Mouse (Mus musculus) heart, adult 8-10 months (tissue): Measurements from ENCODE around the gene Gm8947. TPM values are rescaled to one million over a fixed set of nuclear protein-coding genes. Genes with fewer than 3 reads are reported as not detected.
"Not testable (repeated sequence)": the region's sequence is repeated elsewhere in the genome, so short reads cannot be mapped to it uniquely, and the experiment has no call there.

Source experiments
- DNase-seq: peaks from one replicate; pipeline ENCODE4 v3.0.0; 2022; ENCODE audit warnings: low spot score
- total RNA-seq, 4 experiments: library from RNA; stranded (reverse); gene quantifications; 2 replicates each; pipeline ENCODE4 v1.2.4; 2022

The Gm8947 gene
- total RNA-seq, 4 experiments from 2014 or later = not detected

DNA sequence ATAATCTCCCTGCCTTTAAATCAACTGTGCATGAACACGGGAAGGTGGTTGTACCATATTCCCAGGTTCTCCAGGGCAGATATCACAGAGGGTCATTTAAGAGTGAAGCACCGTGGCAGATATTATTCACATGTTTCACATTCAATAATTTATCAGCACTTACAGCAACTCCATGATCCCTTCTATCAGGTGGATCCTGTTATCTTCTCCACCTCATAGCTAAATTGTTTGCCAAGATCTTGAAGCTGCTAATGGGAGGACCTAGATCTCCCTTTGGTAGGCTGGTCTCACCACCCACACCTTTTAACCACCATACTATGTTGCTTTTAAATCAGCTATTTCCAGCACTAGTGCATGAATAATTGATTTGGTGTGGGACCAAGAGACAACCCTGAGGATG lies 12.0 kb upstream of the Gm8947 start:
- DNase-seq = no peak

DNA sequence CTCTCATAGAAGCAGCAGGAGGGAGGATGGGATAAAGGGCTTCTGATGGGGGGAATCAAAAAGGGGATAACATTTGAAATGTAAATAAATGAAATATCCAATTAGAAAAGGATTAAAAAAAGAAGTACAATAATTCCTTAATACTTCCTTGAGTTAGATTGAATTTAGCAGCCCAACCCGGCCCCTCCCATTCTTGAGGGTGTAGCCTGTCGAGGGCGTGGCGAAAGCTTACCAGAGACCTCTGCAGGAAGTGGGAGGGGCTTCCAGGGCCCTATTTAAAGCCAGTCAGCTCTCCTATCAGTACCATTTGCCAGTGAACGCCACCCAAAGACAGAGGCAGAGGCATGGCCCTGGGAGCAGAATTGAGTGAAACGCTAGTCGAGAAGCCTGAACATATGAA lies 9.9 kb upstream of the Gm8947 start, which contains the start of gene Gm47985:
Gm47985 (plus strand) TSS at position 272 of the 400 bp plus-strand sequence.
- DNase-seq = not testable (repeated sequence)

DNA sequence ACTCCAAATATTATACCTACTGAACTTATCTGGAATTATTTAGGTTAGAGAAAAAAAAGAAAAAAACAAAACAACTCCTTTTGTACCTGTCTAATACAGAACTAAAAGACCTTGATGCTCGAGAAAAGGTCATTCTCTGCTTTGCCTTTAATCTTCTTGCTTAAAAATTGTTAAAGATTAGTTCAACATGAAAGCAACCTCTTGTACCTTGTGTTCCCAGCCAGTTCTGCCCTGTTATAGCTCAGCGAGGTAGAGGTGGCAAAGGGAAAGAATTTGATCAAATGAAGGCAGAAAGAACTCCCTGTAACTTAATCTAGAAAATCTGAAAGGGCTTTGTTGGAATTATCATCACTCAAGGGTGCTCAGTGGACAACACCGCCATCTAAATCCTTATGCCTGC lies 6.0 kb upstream of the Gm8947 start:
- DNase-seq = not testable (repeated sequence)

DNA sequence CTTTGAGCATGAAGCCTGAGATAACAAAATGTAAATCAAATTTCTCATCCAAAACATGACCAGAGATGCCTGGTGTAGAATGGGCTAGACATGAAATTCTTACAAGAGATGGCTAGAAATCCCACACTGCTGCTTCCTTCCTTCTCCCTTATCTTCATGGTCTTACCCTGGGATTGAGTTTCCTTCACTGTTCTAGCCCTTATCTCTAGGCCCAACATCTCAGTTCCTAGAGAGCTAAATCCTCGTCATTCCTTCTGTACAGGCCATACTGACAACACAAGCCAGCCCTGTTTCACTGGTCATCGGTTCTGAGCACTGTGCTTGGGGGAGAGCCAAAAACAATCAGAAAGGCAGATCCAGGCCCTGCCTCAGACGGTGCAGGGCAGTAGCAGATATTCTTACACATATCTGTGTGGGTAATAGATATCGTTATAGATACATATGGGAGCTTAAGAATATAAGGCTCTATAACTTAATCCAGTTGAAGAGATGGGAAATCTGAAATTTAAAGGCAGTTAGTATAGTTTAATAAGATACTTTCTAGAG lies 5.2 kb upstream of the Gm8947 start:
- not testable (repeated sequence) for DNase-seq

DNA sequence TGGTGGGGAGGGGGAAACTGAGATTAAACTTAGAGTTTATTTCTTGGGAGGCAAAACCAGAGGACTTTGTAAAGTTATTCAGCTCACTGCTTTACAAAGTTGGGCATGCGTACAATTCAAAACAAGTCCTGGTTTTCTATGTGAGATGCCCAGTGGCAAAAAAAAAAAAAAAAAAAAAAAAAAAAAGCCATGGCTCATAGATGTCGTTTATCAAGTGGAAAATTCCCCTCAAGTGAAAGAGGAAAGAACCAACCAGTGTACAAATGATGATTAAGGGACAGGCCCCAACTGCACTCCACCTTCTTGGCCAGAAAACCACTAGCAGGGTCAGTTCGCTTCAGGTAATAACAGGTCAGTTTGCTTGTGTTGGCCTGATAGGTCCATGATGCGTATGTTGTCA lies 3.7 kb upstream of the Gm8947 start:
- DNase-seq = no peak

DNA sequence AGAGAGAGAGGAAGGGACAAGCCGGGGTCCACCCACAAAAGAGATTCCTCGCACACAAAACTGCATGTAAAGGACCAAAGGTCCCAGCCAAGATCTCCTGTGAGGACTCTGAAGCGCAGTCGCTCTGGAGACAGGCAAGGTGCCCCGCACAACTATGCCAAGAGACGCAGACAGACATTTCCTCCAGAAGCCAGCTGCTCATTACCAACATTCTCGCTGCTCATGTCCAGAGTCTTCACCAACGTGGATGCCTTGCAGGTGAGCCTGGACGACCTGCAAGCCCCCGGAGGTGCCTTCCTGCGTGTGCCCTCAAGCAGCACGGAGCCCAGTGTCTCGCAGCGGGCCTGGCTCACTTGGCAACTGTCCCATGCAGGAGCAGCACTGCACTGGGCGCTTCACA lies 563 bp downstream of the Gm8947 start:
- DNase-seq = not testable (repeated sequence)

DNA sequence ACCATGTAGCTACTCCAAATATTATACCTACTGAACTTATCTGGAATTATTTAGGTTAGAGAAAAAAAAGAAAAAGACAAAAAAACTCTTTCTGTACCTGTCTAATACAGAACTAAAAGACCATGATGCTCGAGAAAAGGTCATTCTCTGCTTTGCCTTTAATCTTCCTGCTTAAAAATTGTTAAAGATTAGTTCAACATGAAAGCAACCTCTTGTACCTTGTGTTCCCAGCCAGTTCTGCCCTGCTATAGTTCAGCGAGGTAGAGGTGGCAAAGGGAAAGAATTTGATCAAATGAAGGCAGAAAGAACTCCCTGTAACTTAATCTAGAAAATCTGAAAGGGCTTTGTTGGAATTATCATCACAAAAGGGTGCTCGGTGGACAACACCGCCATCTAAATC lies 3.8 kb downstream of the Gm8947 start:
- DNase-seq = not testable (repeated sequence)

DNA sequence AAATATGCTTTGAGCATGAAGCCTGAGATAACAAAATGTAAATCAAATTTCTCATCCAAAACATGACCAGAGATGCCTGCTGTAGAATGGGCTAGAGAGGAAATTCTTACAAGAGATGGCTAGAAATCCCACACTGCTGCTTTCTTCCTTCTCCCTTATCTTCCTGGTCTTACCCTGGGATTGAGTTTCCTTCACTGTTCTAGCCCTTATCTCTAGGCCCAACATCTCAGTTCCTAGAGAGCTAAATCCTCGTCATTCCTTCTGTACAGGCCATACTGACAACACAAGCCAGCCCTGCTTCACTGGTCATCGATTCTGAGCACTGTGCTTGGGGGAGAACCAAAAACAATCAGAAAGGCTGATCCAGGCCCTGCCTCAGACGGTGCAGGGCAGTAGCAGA lies 4.5 kb downstream of the Gm8947 start:
- not testable (repeated sequence) for DNase-seq

DNA sequence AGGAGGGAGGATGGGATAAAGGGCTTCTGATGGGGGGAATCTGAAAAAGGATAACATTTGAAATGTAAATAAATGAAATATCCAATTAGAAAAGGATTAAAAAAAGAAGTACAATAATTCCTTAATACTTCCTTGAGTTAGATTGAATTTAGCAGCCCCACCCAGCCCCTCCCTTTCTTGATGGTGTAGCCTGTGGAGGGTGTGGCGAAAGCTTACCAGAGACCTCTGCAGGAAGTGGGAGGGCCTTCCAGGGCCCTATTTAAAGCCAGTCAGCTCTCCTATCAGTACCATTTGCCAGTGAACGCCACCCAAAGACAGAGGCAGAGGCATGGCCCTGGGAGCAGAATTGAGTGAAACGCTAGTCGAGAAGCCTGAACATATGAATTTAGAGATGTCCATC lies 5.9 kb downstream of the Gm8947 start, which contains the start of gene Gm47995:
Gm47995 (plus strand) TSS at position 329 of the 400 bp plus-strand sequence.
- DNase-seq = not testable (repeated sequence)

DNA sequence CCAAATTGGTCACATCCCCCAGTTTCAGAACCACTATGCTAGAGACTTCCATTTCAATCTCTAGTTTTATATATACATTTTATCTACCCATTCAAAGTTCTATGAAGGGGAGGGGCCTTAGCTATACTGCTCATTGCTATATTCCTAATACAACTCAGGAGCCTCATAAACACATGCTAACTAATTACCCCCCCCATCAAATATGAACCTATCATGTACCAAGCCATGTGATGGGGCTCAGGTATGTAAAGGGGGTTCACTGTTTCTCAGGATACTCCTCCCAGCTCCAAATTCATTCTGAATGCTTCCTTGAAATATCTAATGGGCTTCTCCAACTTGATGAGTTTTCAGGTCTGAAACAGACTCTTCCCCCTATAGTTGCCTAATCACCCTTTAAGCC lies 8.4 kb downstream of the Gm8947 start:
- DNase-seq = not testable (repeated sequence)

DNA sequence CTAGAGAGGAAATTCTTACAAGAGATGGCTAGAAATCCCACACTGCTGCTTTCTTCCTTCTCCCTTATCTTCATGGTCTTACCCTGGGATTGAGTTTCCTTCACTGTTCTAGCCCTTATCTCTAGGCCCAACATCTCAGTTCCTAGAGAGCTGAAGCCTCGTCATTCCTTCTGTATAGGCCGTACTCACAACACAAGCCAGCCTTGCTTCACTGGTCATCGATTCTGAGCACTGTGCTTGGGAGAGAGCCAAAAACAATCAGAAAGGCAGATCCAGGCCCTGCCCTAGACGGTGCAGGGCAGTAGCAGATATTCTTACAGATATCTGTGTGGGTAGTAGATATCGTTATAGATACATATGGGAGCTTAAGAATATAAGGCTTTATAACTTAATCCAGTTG lies 10.6 kb downstream of the Gm8947 start:
- not testable (repeated sequence) for DNase-seq

DNA sequence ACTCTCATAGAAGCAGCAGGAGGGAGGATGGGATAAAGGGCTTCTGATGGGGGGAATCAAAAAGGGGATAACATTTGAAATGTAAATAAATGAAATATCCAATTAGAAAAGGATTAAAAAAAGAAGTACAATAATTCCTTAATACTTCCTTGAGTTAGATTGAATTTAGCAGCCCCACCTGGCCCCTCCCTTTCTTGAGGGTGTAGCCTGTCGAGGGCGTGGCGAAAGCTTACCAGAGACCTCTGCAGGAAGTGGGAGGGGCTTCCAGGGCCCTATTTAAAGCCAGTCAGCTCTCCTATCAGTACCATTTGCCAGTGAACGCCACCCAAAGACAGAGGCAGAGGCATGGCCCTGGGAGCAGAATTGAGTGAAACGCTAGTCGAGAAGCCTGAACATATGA lies 11.6 kb downstream of the Gm8947 start, which contains the start of gene 3110040M04Rik:
3110040M04Rik (plus strand) TSS at position 304 of the 400 bp plus-strand sequence.
- DNase-seq = not testable (repeated sequence)

DNA sequence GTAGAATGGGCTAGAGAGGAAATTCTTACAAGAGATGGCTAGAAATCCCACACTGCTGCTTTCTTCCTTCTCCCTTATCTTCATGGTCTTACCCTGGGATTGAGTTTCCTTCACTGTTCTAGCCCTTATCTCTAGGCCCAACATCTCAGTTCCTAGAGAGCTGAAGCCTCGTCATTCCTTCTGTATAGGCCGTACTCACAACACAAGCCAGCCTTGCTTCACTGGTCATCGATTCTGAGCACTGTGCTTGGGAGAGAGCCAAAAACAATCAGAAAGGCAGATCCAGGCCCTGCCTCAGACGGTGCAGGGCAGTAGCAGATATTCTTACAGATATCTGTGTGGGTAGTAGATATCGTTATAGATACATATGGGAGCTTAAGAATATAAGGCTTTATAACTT lies 16.3 kb downstream of the Gm8947 start:
- not testable (repeated sequence) for DNase-seq

DNA sequence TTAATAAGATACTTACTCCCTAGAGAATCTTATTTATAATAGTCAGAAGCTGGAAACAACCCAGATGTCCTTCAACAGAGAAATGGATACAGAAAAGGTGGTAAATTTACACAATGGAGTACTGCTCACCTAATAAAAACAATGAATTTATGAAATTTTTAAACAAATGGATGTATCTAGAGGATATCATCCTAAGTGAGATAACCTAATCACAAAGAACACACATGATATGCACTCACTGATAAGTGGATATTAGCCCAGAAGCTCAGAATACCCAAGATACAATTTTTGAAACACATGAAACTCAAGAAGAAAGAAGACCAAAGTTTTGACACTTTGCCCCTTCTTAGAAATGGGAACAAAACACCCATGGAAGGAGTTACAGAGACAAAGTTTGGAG lies 16.8 kb downstream of the Gm8947 start:
- not testable (repeated sequence) for DNase-seq

DNA sequence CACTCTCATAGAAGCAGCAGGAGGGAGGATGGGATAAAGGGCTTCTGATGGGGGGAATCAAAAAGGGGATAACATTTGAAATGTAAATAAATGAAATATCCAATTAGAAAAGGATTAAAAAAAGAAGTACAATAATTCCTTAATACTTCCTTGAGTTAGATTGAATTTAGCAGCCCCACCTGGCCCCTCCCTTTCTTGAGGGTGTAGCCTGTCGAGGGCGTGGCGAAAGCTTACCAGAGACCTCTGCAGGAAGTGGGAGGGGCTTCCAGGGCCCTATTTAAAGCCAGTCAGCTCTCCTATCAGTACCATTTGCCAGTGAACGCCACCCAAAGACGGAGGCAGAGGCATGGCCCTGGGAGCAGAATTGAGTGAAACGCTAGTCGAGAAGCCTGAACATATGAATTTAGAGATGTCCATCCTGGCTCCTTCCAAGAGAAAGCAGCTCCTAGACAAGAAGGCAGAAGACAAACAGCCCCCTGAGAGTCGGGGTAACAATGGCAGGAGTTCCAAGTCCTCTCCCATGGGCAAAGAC lies 17.7 kb downstream of the Gm8947 start, which contains the start of gene Gm47996:
Gm47996 (plus strand) TSS at position 308 of the 532 bp plus-strand sequence.
- not testable (repeated sequence) for DNase-seq

DNA sequence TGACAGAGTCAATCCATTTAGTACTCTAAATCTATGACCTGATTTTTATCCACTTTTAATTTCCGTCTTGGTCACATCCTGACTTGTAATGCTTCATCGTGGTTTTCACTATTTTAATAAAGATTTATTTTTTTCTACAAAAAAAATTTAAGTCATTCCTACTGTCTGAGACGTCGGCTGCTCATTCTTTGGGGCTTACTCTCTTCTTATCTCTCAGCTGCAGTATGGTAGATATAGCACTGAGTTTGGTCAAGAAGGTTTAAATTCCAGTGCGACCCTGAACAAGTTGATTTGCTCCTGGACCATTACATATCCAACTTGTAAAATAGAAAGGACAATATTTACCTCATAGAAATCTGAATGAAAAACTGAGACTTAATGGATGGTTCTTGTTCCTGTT lies 19.5 kb downstream of the Gm8947 start:
- not testable (repeated sequence) for DNase-seq

DNA sequence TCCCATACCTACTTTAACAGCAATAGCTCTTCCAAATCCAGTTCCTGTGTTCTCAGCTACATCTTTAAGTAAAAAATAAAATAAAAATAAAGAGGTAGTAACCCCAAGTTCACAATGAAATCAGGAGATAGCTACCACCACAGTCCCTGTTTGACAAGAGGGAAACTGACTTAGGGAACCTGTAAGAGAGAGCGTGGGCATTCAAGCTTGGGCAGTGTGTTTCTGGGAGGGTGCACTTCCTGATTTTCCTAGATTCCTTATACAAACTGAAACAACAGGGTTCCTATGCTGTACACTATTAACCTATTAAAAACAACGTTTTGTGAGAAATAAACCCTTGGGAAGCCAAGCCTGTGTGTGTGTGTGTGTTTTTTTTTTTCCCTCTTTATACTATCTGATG lies 22.7 kb downstream of the Gm8947 start:
- no peak for DNase-seq

DNA sequence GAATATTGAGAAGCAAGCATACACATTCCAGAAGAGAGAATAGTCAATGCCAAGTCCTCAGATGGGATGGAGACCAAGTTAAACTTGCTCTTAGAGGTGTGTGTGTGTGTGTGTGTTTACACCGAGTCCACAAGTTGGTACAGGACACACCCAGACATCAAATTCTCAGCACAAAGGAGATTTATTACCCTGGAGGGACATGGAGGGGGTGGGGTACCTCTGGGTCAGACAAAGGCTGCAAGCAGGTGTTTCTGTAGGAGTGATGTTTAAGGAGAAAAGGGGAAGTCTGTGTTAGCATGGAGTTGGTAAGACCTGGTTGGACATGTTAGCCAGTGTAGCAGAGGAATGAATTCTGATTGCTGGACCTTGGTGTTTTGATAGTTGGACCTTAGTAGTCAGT lies 23.8 kb downstream of the Gm8947 start:
- no peak for DNase-seq

DNA sequence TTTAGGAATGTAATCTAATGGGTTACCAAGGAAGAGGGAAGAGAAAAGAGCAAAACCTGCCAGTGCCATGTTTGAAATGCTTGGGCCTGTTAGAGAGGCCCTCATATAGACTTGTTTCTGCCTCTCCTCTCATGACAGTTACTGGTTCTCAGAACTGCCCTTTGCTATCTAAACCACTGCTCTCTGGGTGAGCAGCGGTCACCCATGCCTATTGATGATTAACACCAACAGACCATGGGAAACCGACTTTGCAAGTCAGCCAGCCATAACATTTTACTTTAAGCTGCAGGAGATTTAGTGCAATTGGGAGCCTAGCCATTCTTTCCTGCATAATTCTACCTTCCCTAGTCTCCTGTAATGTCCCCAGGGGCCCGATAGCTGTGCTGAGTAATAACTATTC lies 24.2 kb downstream of the Gm8947 start:
- DNase-seq = no peak

DNA sequence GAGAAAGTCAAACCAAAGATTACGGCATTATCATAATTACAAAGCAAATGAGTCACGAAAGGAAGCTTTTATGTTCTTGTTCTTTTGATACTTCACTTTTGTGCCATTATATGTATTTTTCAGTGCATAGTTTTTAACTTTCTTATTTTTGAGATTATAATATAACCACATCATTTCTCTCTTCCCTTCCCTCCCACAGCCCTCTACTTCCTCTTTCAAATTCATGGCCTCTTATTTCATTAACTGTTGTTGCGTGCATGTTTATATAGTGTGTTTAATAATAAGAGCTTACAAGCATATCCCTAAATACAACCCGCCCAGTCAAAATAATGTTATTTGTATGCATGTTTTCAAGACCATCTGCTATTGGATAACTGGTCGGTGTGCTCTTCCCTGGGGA lies 26.9 kb downstream of the Gm8947 start:
- DNase-seq = no peak

DNA sequence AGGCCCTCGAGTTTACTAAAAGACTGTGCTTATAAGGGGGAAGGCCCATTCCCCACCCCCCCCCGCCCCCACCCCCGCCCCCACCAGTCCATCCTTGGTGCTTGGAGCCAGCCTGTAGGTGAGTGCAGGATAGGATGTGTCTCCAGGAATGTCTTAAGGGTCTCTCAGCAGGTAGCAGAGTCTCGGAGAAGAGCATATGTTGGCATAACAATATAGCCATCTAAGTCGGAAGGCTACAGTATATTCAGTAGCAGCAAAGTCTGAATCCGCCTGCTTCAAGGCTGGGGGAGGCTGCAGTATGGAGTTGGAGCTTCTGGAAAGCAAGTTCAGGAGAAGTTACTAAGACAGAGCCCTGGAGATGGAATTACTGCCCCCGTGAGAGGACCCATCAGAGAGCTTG lies 27.9 kb downstream of the Gm8947 start:
- DNase-seq = no peak

DNA sequence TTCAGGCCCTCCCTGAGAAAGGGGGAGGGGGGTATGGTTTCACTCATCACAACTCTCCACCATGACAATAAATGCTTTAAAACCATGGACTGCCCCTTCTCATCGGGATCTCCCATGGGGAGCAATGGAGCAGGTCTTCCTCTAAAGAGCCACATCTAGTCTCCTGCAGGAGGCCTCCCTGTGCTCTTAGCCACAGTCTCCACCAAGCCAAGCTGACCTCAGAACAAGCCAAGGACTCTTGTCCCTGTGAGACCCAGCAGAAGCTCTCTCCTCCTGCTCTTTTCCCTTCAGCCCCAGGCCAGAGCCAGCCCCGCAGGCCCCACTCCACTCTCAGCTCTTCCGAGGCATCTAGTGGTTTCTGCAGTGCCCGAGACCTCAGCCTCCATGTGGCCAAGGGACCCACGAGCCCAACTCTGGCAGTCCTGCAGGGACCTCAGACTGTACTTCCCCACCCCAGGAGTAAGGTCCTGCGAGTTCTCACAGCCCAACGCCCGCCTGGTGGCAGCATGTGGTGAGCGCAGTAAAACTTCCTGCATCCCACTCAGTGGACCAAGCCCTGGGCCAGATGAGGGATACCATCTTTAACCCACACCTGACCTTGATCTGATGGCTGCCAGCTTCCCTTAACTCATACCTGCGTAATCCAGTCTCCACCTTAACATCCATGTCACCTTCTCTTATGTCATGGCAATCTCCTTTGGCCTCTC lies 30.5 kb downstream of the Gm8947 start:
- DNase-seq = no peak

DNA sequence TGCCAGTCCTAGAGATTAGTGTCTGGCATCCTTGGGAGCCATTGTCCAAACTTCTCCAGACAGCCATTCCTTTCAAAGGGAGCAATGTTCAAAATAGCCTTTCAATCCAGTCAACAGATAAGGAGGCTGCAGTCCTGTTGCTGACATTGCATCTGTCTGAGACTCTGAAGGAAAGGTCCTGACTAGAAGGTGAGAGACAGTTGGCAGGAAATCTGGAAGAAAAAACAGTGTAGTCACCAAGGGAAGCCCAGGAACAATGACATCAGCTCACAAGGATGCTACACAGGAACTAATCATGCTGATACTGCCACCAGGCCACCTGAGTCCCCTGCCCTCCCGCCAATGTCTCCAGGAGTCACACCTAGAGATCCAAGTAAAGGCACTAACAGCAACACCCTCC lies 31.2 kb downstream of the Gm8947 start:
- no peak for DNase-seq
